Mouse (Mus musculus) thymus, postnatal 4 days (tissue): Measurements from ENCODE around the gene Cdc42se1.
"Not testable (repeated sequence)": the region's sequence is repeated elsewhere in the genome, so short reads cannot be mapped to it uniquely, and the experiment has no call there.

Experiments used
- DNase-seq: peaks from one replicate; pipeline ENCODE4 v3.0.0; 2021

The Cdc42se1 gene

DNA sequence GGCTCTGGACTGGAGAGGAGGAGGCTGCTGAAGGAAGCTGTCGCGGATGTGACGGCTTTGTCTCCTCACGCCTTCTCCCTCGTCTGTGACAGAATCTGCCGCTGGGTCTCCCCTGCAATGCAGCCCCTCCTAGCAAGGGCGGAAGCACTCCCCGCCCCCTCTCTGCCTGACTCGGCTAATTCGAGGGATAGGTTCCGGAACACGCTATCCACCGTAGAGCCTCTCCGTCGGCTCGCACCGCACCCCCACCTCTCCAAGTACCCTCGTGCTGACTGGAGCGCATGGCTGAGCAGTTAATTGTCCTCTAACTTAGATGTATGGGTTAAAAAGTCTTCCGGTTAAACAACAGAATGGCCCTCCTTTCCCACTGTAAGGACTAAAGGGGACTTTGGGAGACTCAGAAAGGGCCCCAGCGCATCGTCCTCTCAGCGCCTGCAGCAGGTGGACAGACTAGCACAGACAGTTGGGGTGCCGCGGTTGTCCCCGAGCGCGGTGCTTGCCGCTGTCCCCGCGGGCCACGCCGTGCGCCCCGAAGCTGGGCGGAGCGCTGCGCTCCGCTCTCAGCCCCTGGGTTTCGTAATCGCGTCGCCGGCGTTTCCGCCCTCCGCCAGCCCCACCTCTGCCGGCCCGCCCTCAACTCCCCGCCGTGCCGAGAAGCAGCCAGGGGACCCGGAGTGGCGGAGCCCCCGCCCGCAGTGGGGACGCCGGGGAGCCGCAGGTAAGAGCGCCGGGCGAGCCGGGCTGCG, at the start of gene Cdc42se1:
TSS of gene Cdc42se1 (plus strand) at position 585 of the 746 bp plus-strand sequence.
- DNase-seq: peak; percentile 92

DNA sequence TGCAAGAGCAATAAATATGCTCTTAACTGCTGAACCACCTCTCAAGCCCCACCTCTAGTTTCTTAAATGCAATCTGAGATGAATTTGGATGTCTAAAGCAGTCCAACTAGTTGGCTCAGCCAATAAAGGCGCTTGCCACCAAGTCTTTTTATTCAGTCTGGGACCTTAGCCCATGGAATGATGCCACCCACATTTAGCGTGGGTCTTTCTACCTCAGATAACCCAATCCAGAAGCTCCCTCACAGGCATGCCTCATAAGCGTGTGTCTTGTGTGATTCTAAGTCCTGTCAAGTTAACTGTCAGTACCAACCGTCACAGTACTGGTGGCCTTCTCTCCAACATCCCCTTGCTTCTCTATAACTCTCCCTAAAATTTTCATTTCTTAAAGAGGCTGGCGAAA, 49.6 kb upstream of the Cdc42se1 start:
- no peak for DNase-seq

- no peak for DNase-seq
These were observed 48.6 kb upstream of the Cdc42se1 start for GRCm38 (mm10) chr3:95179890-95180289.

DNA sequence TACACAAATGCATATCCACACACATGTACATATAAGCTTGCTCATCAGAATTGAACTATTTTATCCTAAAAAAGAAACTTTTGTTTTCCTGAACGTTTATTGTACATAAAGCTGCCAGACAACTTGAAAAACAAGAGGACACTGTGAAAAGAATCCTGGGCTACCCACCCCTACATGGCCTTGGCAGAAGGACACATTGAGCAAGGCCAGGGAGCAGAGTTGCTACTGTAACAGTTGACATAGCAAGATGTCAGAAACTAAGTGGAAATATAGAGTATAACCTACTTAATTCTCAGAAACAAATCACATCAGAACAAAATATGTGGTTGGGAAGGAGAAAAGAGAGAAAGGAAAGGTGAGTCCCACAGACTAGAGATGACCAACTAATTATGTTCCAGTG, 46.7 kb upstream of the Cdc42se1 start:
- DNase-seq: no peak

DNA sequence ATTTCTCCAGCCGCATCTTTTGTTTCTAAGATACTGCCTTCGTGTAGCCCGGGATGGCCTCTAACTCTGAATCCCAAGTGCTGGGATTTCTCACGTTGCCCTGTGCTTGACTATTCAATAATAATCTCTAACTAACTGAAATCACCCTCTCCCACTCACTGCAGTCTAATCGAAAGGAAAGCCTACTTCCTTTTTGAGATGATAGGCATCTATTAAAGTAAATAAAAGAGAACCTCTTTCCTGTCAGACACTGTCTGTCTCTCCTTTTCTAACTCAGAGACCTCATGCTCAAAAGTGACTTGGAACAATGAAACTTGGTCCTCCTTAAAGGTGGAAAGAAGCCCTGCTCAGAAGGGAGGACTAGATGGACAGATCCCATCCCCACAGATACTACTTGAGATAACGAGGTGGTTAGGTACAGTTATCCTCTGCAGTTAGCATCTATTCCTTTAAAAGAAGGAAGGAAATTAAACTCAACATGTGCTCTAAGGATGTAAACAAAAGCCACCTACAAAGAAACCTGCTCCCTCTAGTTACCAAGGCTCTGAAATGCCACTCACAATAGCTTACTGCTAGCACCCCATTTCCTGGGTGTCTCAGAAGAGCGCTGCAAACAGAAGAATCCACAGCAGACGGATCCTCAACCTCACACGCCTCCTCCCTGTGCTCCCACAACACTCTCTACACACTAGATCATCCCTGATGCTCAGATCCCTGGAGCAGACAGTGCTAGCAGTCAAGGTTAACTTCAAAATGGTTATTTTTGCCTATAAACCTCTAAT, 43.5 kb upstream of the Cdc42se1 start:
- no peak for DNase-seq

GRCm38 (mm10) chr3:95186100-95186499, 42.4 kb upstream of the Cdc42se1 start:
- no peak for DNase-seq

DNA sequence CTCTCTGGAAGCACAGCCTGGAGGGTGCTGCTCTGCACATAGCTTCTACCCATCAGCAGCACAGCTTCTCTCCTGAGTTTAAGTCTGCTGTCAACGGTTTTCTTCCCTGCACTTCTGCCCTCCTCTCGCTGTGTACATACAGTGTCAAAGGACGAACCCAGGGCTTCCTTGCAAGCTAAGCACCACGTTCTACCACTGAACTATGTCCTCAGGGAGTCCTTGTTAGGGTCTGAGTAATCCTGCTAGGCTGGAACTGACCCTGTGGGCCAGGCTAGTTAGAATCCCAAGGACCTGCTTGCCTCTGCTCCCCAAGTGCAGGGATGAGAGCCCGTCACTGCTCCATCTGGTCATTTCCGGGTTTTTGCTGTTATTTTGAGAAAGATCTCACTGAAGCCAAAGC, 41.6 kb upstream of the Cdc42se1 start:
- DNase-seq: no peak

- DNase-seq: no peak
These were observed 33.8 kb upstream of the Cdc42se1 start for GRCm38 (mm10) chr3:95194721-95195135.

GRCm38 (mm10) chr3:95195772-95196171, 32.8 kb upstream of the Cdc42se1 start:
- no peak for DNase-seq

- no peak for DNase-seq
These were observed 29.4 kb upstream of the Cdc42se1 start for GRCm38 (mm10) chr3:95199101-95199500.

DNA sequence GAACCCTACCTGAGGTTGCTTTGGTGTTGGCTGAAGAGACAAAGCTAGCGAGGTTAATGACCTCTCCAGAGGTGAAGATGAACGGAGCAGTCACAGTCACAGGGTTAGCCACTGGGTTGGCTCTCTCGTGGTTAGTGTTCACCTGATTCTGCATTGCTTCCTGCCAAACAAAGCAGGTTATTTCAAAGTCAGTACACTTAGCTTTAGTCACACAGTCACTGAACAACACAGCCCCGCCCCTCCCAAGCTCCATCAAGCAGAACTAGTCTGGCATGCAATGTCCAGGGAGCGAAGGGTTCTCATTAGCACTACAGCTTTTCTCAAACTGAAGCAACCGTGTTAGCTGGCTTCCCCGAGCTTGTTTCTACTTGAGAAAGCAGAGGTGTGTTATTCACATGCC, 28.4 kb upstream of the Cdc42se1 start:
- no peak for DNase-seq

DNA sequence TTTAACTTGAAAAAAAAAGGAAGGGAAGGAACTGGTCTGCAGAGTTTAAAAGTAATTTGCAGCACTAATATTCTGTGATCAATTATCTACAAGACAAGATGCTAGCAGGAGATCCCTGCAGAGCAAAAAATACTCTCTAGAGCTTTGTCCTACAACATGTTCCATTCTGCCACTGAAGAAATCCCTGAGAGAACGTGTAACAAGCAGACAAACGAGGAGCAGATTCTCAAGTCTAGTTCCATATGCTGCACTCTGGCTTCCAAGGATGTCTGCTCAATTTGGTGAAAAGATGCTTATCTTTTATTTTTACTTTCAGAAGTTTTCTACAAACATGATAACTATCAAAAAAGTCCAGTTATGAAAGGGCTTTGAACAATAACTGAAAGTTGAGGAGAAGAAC, 28.0 kb upstream of the Cdc42se1 start:
- no peak for DNase-seq

GRCm38 (mm10) chr3:95203880-95204279, 24.7 kb upstream of the Cdc42se1 start:
- DNase-seq: no peak

- no peak for DNase-seq
These were observed 20.2 kb upstream of the Cdc42se1 start for GRCm38 (mm10) chr3:95208286-95208685.

DNA sequence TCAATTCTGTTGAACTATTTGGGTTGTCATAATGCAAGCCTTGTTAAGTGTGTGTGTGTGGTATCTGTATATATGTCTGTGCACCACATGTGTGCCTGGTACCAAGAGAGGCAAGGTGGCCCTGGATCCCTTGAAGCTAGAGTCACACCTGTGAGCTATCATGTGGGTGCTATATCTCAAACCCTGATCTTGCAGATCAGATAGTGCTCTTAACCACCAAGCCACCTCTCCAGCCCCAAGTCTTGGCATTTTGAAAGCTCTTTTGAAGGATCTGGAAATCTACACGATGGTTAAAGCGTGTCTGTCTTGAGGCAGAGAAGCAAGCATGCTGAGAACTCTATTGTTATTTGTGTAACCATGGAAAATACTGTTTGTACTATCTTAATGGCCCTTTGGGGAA, 17.9 kb upstream of the Cdc42se1 start:
- peak; percentile 48 for DNase-seq

- not testable (repeated sequence) for DNase-seq
These were observed 15.5 kb upstream of the Cdc42se1 start for GRCm38 (mm10) chr3:95212889-95213608.

DNA sequence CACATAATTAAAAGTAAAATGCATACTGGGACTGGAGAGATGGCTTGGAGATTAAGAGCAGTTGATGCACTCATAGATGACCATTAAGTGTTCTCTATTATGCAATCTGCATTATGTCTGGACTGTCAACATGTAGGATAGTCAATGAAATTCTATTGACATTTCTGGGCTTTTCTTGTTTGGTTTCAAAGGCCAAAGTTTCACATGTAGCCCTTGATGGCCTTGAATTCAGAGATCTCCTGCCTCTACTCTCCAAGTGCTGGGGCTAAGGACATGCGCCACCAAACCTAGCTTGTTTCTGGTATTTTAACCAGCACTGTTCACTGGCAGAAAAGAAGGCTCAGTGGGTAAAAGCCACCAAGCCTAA, 14.9 kb upstream of the Cdc42se1 start:
- DNase-seq: no peak

- DNase-seq: no peak
These were observed 11.8 kb upstream of the Cdc42se1 start for GRCm38 (mm10) chr3:95216655-95217254.

- peak; percentile 99 for DNase-seq
These were observed 11.0 kb upstream of the Cdc42se1 start, which contains the start of gene Gabpb2 for GRCm38 (mm10) chr3:95217255-95218134. Gabpb2 (minus strand) TSS chr3:95217916.

DNA sequence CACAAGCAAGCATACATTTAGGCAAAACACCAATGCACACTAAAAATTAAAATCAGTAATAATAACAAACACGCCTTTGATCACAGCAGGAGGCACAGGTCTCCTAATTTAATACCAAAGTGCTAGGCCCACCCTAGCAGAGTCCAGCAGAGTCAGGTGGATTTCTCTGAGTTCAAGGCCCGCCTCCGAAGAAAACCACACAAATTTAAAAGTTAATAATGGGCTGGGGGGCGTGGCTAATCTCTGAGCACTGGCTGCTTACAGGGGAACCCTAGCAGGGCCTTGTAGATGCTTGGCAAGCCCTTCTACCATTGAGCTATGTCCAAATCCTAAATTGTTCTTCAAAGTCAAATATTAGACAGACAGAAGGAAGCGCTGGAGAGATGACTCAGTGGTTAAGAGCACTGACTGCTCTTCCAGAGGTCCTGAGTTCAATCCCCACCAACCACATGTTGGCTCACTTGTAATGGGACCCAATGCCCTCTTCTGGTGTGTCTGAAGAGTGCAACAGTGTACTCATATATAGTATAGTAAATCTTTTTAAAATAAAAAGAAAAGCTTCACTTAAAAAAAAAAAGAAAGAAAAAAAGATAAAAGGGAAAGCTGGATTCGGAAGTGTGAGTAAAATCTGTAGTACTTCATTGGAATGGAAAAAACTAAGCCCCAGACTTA, 9.9 kb upstream of the Cdc42se1 start:
- peak; percentile 48 for DNase-seq

DNA sequence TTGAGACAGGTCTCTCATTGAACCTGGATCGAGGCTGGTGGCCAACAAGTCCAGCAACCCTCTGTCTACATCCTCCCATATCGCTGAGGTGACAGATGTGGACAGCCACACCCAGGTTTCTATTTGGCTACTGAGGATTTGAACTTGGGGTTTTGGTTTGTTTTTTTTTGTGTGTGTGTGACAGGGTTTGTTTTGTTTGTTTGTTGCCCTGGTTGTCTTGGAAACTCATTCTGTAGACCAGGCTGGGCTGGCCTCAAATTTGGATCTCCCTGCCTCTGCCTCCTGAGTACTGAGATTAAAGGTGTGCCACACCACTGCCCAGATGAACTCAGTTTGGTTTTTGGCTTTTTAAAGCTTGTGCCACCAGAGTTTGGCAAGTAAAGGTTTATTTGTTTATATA, 5.5 kb upstream of the Cdc42se1 start:
- DNase-seq: no peak

DNA sequence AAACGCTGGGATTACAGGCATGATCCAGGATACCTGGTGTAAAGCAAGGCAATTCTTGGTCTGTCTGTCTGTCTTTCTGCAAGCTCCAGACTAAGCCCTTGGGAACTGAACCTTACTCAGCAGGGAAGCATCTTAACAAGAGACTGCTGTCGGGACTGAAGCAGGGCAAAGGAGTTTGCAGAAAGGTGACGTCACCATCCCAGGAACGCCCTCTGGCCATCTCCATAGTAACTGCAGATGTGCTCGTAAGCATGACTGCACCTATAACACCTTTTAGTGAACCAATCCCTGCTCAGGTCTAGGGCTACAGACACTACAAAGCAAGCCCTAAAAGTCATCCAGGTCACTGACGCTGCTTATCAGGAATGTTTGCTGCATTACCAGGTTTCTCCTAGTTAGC, 4.2 kb upstream of the Cdc42se1 start:
- no peak for DNase-seq
